Mouse (Mus musculus): ENCODE data around the gene Rsph14.
"Not testable (repeated sequence)": the region's sequence is repeated elsewhere in the genome, so short reads cannot be mapped to it uniquely, and the experiment has no call there.

Gene Rsph14

GRCm38 (mm10) chr10:75054125-75054524 is 21.7 kb upstream of the Rsph14 start:
- in situ Hi-C loops (cut with MboI, MseI), result no loop called here

- in situ Hi-C loops (cut with MboI, MseI), result no loop called here
These were observed 21.3 kb upstream of the Rsph14 start for GRCm38 (mm10) chr10:75053655-75054054.

GRCm38 (mm10) chr10:75052902-75053301 is 20.5 kb upstream of the Rsph14 start:
- in situ Hi-C loops (cut with MboI, MseI), result no loop called here

- in situ Hi-C loops (cut with MboI, MseI), result no loop called here
These were observed 19.1 kb upstream of the Rsph14 start for GRCm38 (mm10) chr10:75051364-75052074.

GRCm38 (mm10) chr10:75048711-75049110 is 16.3 kb upstream of the Rsph14 start:
- in situ Hi-C loops (cut with MboI, MseI), result no loop called here

GRCm38 (mm10) chr10:75045831-75046230 is 13.4 kb upstream of the Rsph14 start:
- in situ Hi-C loops (cut with MboI, MseI), result no loop called here

GRCm38 (mm10) chr10:75044459-75044858 is 12.1 kb upstream of the Rsph14 start:
- in situ Hi-C loops (cut with MboI, MseI), result no loop called here

GRCm38 (mm10) chr10:75042060-75042459 is 9.7 kb upstream of the Rsph14 start:
- in situ Hi-C loops (cut with MboI, MseI), result not testable (repeated sequence)

DNA sequence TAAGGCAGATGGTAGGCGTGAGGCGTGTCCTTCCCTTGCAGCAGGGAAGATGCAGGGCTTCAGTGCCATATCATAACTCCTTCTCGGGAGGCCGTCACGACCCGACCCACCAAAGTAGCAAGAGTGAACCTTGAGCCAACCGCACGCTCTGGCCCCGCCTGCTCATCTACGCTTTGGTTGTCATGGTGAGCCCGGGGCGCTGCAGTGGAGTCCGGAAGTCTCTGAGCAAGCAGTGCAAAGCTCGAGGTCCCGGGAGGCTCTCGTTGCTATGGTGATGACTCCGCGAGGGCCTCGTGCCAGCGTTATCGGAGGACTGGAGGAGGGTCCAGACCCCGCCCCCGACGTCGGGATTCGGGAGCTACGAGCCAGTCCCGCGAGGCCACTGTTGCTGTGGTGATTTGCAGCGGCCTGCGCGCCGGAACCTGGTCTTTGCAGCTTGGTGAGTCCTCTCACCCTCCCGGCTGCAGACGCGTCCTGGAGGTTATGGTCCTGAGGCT is 4.5 kb upstream of the Rsph14 start, which contains the start of gene Rab36:
Gene Rab36, plus strand, starts transcription at position 176 of the 497 bp plus-strand sequence.
- in situ Hi-C loops (cut with MboI, MseI), result no loop called here

DNA sequence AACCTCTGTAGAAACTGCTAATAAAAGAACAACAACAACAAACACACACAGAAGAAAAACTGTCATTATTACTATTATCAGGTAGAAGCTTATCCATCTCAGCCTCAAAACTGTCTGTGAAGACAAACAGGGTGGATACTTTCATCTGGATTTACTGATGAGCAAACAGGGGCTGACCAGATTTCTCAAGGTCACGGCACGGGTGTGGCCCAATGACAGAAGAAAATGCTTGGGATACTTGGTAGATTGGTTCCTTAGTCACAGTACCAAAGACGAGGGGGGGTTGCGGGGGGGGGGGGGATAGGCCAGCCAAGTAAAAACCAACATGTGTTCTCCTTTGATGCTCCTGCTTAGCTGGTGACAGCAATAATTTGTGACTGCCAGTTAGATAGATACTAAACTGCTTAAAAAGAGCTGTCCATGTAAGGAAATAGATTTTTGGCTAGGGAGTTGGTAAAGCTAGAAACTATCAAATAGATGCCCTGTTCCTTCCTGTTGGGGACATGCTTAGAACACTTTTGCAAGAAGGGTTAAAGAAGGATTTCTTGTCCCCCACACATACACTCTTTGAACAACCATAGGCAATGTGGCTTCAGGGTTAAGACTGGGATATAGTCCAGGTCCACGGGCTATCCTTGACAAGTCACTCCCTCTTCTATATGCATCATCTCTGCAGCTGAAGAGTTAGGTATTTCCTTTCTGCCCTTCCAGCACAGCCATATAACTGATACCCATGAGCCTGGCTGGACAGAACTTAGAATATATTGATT is 856 bp downstream of the Rsph14 start:
- in situ Hi-C loops (cut with MboI, MseI), result no loop called here

GRCm38 (mm10) chr10:75030234-75030633 is 2.2 kb downstream of the Rsph14 start:
- in situ Hi-C loops (cut with MboI, MseI), result no loop called here

- in situ Hi-C loops (cut with MboI, MseI), result no loop called here
These were observed 2.7 kb downstream of the Rsph14 start for GRCm38 (mm10) chr10:75029677-75030076.

- in situ Hi-C loops (cut with MboI, MseI), result no loop called here
These were observed 3.6 kb downstream of the Rsph14 start for GRCm38 (mm10) chr10:75028743-75029142.

- in situ Hi-C loops (cut with MboI, MseI), result no loop called here
These were observed 5.9 kb downstream of the Rsph14 start for GRCm38 (mm10) chr10:75026491-75026890.

DNA sequence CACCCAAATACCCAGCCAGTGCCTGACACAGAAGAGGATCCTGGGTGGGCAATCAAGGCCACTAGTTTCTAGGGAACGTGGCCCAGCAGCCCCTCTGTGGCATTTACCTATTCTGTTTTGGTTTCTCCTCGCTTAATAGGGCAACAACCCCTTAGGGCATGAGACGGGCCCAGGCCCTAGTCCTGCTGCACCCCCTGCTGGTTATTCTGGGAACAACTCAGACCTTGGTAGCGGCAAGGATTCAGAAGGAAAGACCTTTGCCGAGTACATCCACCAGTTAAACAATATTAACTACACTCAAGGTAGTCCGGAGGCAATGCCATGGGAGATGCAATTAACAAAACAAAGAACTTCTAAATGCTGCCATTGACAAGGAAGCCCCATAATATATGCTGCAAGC is 11.2 kb downstream of the Rsph14 start:
- in situ Hi-C loops (cut with MboI, MseI), result no loop called here

DNA sequence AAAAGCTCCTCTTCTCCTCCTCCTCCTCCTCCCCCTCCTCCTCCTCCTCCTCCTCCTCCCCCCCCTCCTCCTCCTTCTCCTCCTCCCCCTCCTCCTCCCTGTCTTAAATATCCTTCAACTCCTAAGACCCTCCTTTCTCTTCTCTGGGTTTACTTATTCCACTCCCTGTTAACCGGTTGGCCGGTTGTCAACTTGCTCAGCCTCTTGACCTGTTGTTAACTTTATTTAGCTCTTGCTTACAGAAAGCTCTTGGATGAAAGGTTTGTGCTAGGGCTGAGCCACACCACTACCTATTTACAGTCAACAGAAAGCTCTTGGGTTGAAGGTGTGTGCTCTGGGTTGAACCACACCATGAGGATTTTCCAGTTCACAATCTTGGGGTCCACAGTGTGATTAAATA is 12.1 kb downstream of the Rsph14 start:
- in situ Hi-C loops (cut with MboI, MseI), result no loop called here

DNA sequence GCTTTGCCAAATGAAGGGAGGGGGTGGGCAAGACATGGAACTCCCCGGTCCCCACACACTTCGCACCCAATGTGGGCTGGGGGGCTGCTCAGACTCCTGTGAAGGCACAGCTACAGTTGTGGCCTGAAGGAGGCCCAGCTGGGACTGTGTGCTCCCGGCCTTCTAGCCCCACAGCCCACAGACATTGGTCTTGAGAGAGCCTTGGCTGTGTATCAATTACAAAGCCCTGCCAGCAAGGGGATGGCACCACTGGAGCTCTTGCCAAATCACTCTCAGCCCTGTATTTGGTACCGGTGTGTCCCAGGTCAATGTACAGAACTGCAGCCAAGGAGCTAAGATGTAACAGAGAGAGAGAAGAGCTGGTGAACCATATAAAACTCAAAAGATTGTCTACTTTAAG is 15.9 kb downstream of the Rsph14 start:
- in situ Hi-C loops (cut with MboI, MseI), result no loop called here

DNA sequence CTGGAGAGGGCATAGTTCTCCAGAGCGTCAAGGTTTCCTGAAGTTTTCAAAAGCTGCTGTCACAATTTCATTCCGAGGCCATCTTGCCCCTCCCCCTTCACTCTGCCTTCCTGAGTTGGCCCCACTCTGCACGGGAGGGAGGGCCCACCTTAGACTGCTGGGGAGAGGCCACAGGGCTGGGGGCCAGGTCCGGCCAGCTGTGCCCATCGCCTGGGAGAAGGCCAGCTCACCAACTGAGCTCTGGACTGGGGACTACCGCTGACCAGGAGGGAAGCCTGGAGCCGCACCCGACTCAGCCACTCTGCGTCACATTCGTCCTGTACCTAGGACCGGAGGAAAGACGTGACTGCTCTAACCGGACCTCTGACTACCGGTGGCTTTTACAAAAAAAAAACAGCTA is 16.9 kb downstream of the Rsph14 start:
- in situ Hi-C loops (cut with MboI, MseI), result no loop called here

DNA sequence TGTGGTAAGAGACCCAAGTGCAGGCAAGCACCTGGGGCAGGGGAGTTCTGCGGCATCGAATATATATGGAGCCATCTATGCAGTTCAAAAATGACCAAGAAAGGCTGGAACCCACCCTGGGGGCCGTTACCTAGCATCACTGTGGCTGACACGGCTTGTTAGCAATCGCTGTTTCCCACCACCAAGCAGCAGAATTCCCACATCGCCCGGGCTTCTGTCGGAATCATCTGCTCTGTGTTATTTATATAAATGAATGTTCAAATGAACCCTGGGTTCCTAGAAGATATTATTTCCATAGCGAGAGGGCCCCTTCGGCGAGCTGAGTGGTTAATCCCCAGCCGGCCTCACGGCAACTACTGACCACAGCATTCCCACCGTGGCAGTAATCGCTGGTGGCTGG is 21.7 kb downstream of the Rsph14 start:
- in situ Hi-C loops (cut with MboI, MseI), result no loop called here

- in situ Hi-C loops (cut with MboI, MseI), result loop anchor here (5.0 kb wide), 1 partner anchor 65 kb away; no protein-coding TSS in a partner anchor
These were observed 25.3 kb downstream of the Rsph14 start for GRCm38 (mm10) chr10:75006889-75007662.

GRCm38 (mm10) chr10:75004067-75004466 is 28.3 kb downstream of the Rsph14 start:
- in situ Hi-C loops (cut with MboI, MseI), result no loop called here

DNA sequence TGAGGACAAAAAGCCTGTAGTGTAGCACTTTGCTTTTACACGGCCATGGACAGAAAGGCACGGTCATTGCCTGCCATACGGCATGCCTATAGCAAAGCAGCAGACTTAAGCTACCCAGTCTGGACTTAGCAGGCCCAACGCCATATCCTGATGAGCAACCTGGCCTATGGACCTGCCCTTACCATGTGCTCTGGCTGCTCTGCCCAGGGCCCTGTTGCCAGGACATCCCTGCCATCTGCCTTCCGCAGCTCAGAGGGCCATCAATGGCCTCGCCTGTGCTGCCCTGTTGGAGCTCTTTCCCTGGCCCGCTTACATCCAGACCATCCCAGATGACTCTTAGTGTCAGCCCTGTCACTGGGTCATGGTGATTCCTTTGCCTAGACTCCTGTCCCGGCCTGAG is 31.0 kb downstream of the Rsph14 start:
- in situ Hi-C loops (cut with MboI, MseI), result no loop called here
